Mouse (Mus musculus): ENCODE data around the gene Ttyh1. TPM values are rescaled to one million over a fixed set of nuclear protein-coding genes. Genes with fewer than 3 reads are reported as not detected.

Gene Ttyh1
- 1.2 and 1.7 TPM in 2 replicates for polyA plus RNA-seq (2015; fragmentation: Nextera tagmentation; extraction: Ambion mirVana)

DNA sequence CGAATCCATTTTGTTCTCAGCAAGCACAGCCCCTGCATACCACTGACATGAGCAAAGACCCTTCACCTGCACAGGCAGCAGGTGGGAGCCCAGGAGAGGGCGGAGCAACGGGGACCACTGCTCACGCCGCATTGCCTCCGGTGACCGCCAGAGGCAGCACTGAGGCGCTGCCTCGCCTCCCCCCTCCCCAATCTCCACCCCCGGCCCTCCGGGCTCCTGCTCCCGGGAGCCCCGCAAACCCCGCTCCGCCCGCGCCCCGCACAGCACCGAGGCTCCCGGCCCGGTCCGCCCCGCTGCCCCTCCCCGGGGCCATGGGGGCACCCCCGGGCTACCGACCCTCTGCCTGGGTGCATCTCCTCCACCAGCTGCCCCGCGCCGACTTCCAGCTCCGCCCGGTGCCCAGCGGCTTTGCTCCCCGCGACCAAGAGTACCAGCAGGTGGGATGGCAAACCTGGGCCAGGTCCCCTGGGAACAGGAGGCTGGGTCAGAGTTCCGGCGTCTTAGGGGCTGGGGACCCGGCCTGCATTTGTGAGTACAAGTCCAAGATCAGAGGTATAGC is at the start of gene Ttyh1:
Ttyh1 (plus strand) TSS at position 65 of the 559 bp plus-strand sequence.
- no peak for ATAC-seq (replicated peaks; ENCODE audit: insufficient number of reproducible peaks, insufficient read depth, low FRiP score, low read depth)
- Histone ChIP-seq H3K9ac (peak within 1 kb of the TSS; percentile 41), H3K4me2 (peak within 1 kb of the TSS; percentile 75), H3K27me3 (peaks cover 54% of the 10 kb centered on the region), H3K36me3 (no peaks in the 10 kb centered on the region), H3K9me3 (replicated peaks) (no peaks in the 10 kb centered on the region), H3K4me1 (replicated peaks) (peaks cover 12% of the 10 kb centered on the region), H3K4me3 (peak within 1 kb of the TSS; percentile 48), H3K27ac (no peak within 1 kb of the TSS)
- WGBS, result 2% methylated on average over 36 of the region's 37 CpGs

DNA sequence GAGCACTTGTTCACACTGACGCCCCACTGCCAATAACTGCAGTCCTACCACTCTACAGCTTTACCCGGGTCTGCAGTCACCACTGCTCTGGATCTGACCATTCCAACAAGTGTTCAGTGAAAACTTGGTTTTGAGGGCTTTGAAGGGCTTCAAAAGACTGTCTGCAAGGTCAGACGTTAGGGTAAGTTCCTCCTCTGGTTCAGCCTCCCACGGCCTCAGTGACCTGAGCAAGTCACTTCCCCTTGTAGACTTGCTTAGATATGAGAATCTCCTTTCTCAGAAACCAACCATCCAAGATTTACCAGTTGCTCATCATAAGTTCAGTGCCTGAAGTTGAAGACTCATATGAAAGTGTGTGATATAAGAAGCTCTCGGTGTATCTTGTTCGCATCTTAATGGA is 48.1 kb upstream of the Ttyh1 start:
- Histone ChIP-seq H3K27me3 (no peaks in the 10 kb centered on the region), H3K4me3 (no peak overlapping the region), H3K9me3 (replicated peaks) (no peaks in the 10 kb centered on the region), H3K4me2 (no peak overlapping the region), H3K4me1 (replicated peaks) (no peaks in the 10 kb centered on the region), H3K9ac (no peak overlapping the region), H3K36me3 (no peaks in the 10 kb centered on the region), H3K27ac (no peak overlapping the region)
- no peak for ATAC-seq (replicated peaks; ENCODE audit: insufficient number of reproducible peaks, insufficient read depth, low FRiP score, low read depth)
- WGBS, result 67% methylated on average over 6 of the region's 6 CpGs

- Histone ChIP-seq H3K4me1 (replicated peaks) (no peaks in the 10 kb centered on the region), H3K4me2 (no peak overlapping the region), H3K9me3 (replicated peaks) (no peaks in the 10 kb centered on the region), H3K9ac (no peak overlapping the region), H3K4me3 (no peak overlapping the region), H3K27me3 (no peaks in the 10 kb centered on the region), H3K36me3 (no peaks in the 10 kb centered on the region), H3K27ac (no peak overlapping the region)
- 63% methylated on average over 3 of the region's 3 CpGs for WGBS
- no peak for ATAC-seq (replicated peaks; ENCODE audit: insufficient number of reproducible peaks, insufficient read depth, low FRiP score, low read depth)
Measured at GRCm38 (mm10) chr7:4073144-4073543, 46.1 kb upstream of the Ttyh1 start.

GRCm38 (mm10) chr7:4079511-4079910 is 39.7 kb upstream of the Ttyh1 start:
- Histone ChIP-seq H3K36me3 (no peaks in the 10 kb centered on the region), H3K4me1 (replicated peaks) (no peaks in the 10 kb centered on the region), H3K4me2 (no peak overlapping the region), H3K27ac (no peak overlapping the region), H3K9me3 (replicated peaks) (no peaks in the 10 kb centered on the region), H3K27me3 (no peaks in the 10 kb centered on the region), H3K9ac (no peak overlapping the region), H3K4me3 (no peak overlapping the region)
- 79% methylated on average over 7 of the region's 7 CpGs for WGBS
- no peak for ATAC-seq (replicated peaks; ENCODE audit: insufficient number of reproducible peaks, insufficient read depth, low FRiP score, low read depth)

DNA sequence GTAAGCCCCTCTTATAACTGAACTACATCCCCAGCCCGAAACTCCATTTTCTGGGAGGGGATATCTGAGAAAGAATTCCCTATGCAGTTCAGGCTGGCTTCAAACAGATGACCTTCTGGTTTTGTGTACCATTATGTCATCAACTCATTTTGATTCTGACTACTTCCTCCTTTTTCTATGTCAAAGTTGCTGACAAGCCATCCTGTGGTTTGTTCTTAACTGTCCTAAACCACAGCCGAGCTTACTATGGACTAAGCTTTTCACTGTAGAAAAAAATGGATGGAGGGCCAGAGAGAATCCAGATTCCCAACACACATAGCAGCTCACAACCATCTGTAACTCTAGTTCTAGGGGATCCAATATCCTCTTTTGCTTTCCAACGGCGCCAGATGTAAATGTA is 38.7 kb upstream of the Ttyh1 start:
- Histone ChIP-seq H3K4me2 (no peak overlapping the region), H3K27me3 (no peaks in the 10 kb centered on the region), H3K4me1 (replicated peaks) (no peaks in the 10 kb centered on the region), H3K9ac (no peak overlapping the region), H3K9me3 (replicated peaks) (no peaks in the 10 kb centered on the region), H3K4me3 (no peak overlapping the region), H3K27ac (no peak overlapping the region), H3K36me3 (no peaks in the 10 kb centered on the region)
- 82% methylated on average over 4 of the region's 4 CpGs for WGBS
- ATAC-seq (replicated peaks; ENCODE audit: insufficient number of reproducible peaks, insufficient read depth, low FRiP score, low read depth), result no peak

- H3K4me2 ChIP-seq, result no peak overlapping the region
- H3K4me3 ChIP-seq, result no peak overlapping the region
- ATAC-seq (replicated peaks; ENCODE audit: insufficient number of reproducible peaks, insufficient read depth, low FRiP score, low read depth), result no peak
- H3K4me1 ChIP-seq (replicated peaks), result no peaks in the 10 kb centered on the region
- no peaks in the 10 kb centered on the region for H3K36me3 ChIP-seq
- H3K27ac ChIP-seq, result no peak overlapping the region
- H3K9ac ChIP-seq, result no peak overlapping the region
- no peaks in the 10 kb centered on the region for H3K27me3 ChIP-seq
- H3K9me3 ChIP-seq (replicated peaks), result no peaks in the 10 kb centered on the region
Measured at GRCm38 (mm10) chr7:4081706-4082105, 37.5 kb upstream of the Ttyh1 start.

GRCm38 (mm10) chr7:4082804-4083203 is 36.4 kb upstream of the Ttyh1 start:
- H3K4me1 ChIP-seq (replicated peaks), result no peaks in the 10 kb centered on the region
- H3K4me3 ChIP-seq, result no peak overlapping the region
- H3K36me3 ChIP-seq, result no peaks in the 10 kb centered on the region
- no peak for ATAC-seq (replicated peaks; ENCODE audit: insufficient number of reproducible peaks, insufficient read depth, low FRiP score, low read depth)
- H3K9me3 ChIP-seq (replicated peaks), result no peaks in the 10 kb centered on the region
- no peak overlapping the region for H3K9ac ChIP-seq
- H3K27ac ChIP-seq, result no peak overlapping the region
- WGBS, result 30% methylated on average over 2 of the region's 2 CpGs
- no peaks in the 10 kb centered on the region for H3K27me3 ChIP-seq
- H3K4me2 ChIP-seq, result no peak overlapping the region

GRCm38 (mm10) chr7:4084161-4084560 is 35.0 kb upstream of the Ttyh1 start:
- H3K36me3 ChIP-seq, result no peaks in the 10 kb centered on the region
- H3K4me2 ChIP-seq, result no peak overlapping the region
- H3K27ac ChIP-seq, result no peak overlapping the region
- no peak for ATAC-seq (replicated peaks; ENCODE audit: insufficient number of reproducible peaks, insufficient read depth, low FRiP score, low read depth)
- H3K4me1 ChIP-seq (replicated peaks), result no peaks in the 10 kb centered on the region
- WGBS, result 57% methylated on average over 6 of the region's 6 CpGs
- H3K9ac ChIP-seq, result no peak overlapping the region
- H3K27me3 ChIP-seq, result no peaks in the 10 kb centered on the region
- no peaks in the 10 kb centered on the region for H3K9me3 ChIP-seq (replicated peaks)
- H3K4me3 ChIP-seq, result no peak overlapping the region

DNA sequence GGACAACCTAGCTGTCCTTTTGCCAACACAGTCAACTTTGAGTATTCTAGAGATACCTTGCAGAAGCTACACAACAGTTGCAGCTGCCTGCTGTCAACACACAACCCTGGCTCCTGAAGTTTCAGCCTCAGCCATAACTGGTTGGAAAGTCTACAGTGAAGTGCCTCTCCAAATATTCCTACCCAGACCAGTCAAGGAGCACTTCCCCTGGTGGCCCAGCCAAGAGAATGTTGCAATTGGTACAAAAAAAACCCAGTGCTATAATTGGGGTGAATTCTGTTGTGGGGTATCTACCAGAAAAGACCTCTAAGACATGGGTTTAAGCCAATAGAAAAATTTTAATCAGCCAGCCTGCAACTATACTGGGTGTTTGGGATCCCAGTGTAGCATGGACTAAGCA is 33.6 kb upstream of the Ttyh1 start:
- Histone ChIP-seq H3K4me3 (no peak overlapping the region), H3K27ac (no peak overlapping the region), H3K9me3 (replicated peaks) (no peaks in the 10 kb centered on the region), H3K9ac (no peak overlapping the region), H3K4me1 (replicated peaks) (no peaks in the 10 kb centered on the region), H3K4me2 (no peak overlapping the region), H3K27me3 (no peaks in the 10 kb centered on the region), H3K36me3 (no peaks in the 10 kb centered on the region)
- ATAC-seq (replicated peaks; ENCODE audit: insufficient number of reproducible peaks, insufficient read depth, low FRiP score, low read depth), result no peak

DNA sequence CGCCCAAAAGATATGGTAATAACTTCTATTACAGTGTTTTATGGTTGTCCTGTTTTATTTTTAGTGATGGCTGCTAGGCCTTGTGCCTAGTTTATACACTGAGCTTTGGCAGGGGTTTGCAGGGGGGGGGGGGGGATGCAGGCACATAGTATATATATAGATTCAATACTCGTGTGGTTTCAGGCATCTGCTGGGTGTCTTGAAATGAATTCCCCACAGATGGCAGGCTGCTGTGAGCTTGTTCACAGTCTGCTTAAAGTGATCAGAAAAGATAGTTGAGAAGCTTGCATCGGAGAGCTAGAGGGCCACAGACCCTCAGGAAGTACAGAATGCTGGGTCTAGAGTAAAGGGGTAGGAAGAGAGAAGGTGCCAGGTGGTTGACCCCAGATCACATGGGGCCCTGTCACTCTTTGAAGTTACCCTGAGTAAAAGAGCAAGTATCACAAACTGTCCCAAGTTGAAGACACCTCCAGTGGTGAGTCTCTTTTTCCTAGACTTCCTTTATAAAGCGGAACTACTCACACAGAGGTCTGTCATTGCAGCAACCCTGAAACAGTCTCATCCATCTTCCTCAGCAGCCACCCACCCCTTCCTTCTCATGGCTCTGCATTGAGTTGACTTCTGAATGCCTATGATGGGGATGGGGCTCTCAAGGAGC is 31.8 kb upstream of the Ttyh1 start:
- WGBS, result 61% methylated on average over 4 of the region's 4 CpGs
- no peak for ATAC-seq (replicated peaks; ENCODE audit: insufficient number of reproducible peaks, insufficient read depth, low FRiP score, low read depth)
- Histone ChIP-seq H3K27ac (no peak overlapping the region), H3K36me3 (no peaks in the 10 kb centered on the region), H3K9ac (no peak overlapping the region), H3K27me3 (no peaks in the 10 kb centered on the region), H3K4me3 (no peak overlapping the region), H3K9me3 (replicated peaks) (no peaks in the 10 kb centered on the region), H3K4me2 (no peak overlapping the region), H3K4me1 (replicated peaks) (peaks cover 3% of the 10 kb centered on the region; the same call in 1 of the 2 replicates)

- ATAC-seq (replicated peaks; ENCODE audit: insufficient number of reproducible peaks, insufficient read depth, low FRiP score, low read depth), result no peak
- Histone ChIP-seq H3K36me3 (no peaks in the 10 kb centered on the region), H3K4me2 (no peak overlapping the region), H3K4me1 (replicated peaks) (peaks cover 3% of the 10 kb centered on the region; the same call in 1 of the 2 replicates), H3K9ac (no peak overlapping the region), H3K4me3 (no peak overlapping the region), H3K27me3 (no peaks in the 10 kb centered on the region), H3K27ac (no peak overlapping the region), H3K9me3 (replicated peaks) (no peaks in the 10 kb centered on the region)
- 72% methylated on average over 6 of the region's 6 CpGs for WGBS
Measured at GRCm38 (mm10) chr7:4087896-4088480, 31.2 kb upstream of the Ttyh1 start.

- Histone ChIP-seq H3K27me3 (no peaks in the 10 kb centered on the region), H3K4me1 (replicated peaks) (peaks cover 3% of the 10 kb centered on the region; the same call in 1 of the 2 replicates), H3K36me3 (no peaks in the 10 kb centered on the region), H3K27ac (no peak overlapping the region), H3K9ac (no peak overlapping the region), H3K4me2 (no peak overlapping the region), H3K4me3 (no peak overlapping the region), H3K9me3 (replicated peaks) (no peaks in the 10 kb centered on the region)
- ATAC-seq (replicated peaks; ENCODE audit: insufficient number of reproducible peaks, insufficient read depth, low FRiP score, low read depth), result no peak
- 58% methylated on average over 2 of the region's 2 CpGs for WGBS
Measured at GRCm38 (mm10) chr7:4088679-4089078, 30.5 kb upstream of the Ttyh1 start.

Measured in heart, embryonic 15.5 days (tissue).